Mouse (Mus musculus) E14TG2a.4 (cell line): ENCODE data around the gene Serpinb9b.

Source experiments
- CTCF ChIP-seq: conservative IDR thresholded peaks from 2 replicates; pipeline ENCODE4 v1.5.1; 2014; ENCODE audit warnings: low read length
- POU5F1 ChIP-seq: IDR thresholded peaks from 2 replicates; pipeline ENCODE4 v1.6.1; 2014; ENCODE audit warnings: low read length, borderline replicate concordance

DNA sequence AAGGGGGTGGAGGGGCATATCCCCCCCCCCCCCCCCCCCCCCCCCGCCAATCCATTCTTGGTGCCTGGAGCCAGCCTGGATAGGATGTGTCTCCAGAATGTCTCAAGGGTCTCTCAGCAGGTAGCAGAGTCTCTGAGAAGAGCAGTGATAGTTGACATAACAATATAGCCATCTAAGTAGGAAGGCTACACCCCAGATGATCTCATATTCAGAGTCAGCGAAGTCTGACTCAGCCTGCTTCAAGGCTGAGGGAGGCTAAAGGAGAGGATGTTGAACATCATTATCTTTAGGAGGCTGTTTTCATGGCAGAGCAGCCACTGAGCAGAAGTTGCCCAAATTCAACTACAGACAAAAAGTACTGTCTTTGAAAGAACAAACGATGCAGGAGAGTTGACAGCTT, 3.1 kb downstream of the Serpinb9b start:
- TF ChIP-seq CTCF (no peak), POU5F1 (no peak)
